Mouse (Mus musculus): ENCODE results near the gene Slc17a6.

GRCm38 (mm10) chr7:51628349-51628748, 6.5 kb downstream of the Slc17a6 start:
- TF ChIP-seq HCFC1 (IDR thresholded peaks at IDR 0.05; ENCODE audit: borderline replicate concordance, insufficient read depth, low read length) (no peak), CHD2 (IDR thresholded peaks at IDR 0.05; ENCODE audit: low read depth, low read length) (no peak)

All from ES-E14 (cell line).